Mouse (Mus musculus): ENCODE results near the gene Pfn2. TPM values are rescaled to one million over a fixed set of nuclear protein-coding genes. Genes with fewer than 3 reads are reported as not detected.

Pfn2 gene
- polyA plus RNA-seq, 1 experiment from 2014 or later: 652 TPM

Other genes with a start within 250 kb of the Pfn2 start
- gene Commd2, start 196.4 kb downstream of the Pfn2 start, polyA plus RNA-seq (2015; fragmentation: Nextera tagmentation; extraction: Ambion mirVana): 56.1 and 59.2 TPM in 2 replicates
- 0.26 and 0.38 TPM in 2 replicates for gene Ankub1, start 155.3 kb downstream of the Pfn2 start, polyA plus RNA-seq (2015; fragmentation: Nextera tagmentation; extraction: Ambion mirVana)
- 69.0 and 76.6 TPM in 2 replicates for gene Rnf13, start 112.0 kb downstream of the Pfn2 start, polyA plus RNA-seq (2015; fragmentation: Nextera tagmentation; extraction: Ambion mirVana)

All from midbrain, embryonic 15.5 days (tissue).